Mouse (Mus musculus) embryonic facial prominence, embryonic 11.5 days (tissue): ENCODE data around the gene Csnk1g1. TPM values are rescaled to one million over a fixed set of nuclear protein-coding genes. Genes with fewer than 3 reads are reported as not detected.

ENCODE experiments used
- ATAC-seq: fragments of 200-750 bp; cut with Nextera tagmentation; replicated peaks from 2 replicates; pipeline ENCODE4 v1.8.0; 2017; ENCODE audit warnings: low read depth; ENCODE audit not compliant: insufficient number of reproducible peaks, low FRiP score, low TSS enrichment
- DNase-seq: peaks from one replicate; pipeline ENCODE4 v3.0.0-alpha.2; 2015; ENCODE audit warnings: low spot score
- H3K27ac ChIP-seq: fragments of 300-500 bp; sonication (generic); replicated peaks from 2 replicates; pipeline ENCODE4 v1.5.1; 2014; ENCODE audit warnings: mild to moderate bottlenecking, low read depth, low read length, control low read depth
- H3K27me3 ChIP-seq: fragments of 300-500 bp; sonication (generic); 2 replicates; pipeline ENCODE4 v1.6.1; 2014; ENCODE audit warnings: mild to moderate bottlenecking, low read length, moderate library complexity, mixed read lengths; ENCODE audit not compliant: control insufficient read depth, insufficient read depth
- H3K36me3 ChIP-seq: fragments of 300-500 bp; sonication (generic); replicated peaks from 2 replicates; pipeline ENCODE4 v1.6.1; 2014; ENCODE audit warnings: low read depth, mild to moderate bottlenecking, low read length, moderate library complexity, mixed read lengths; ENCODE audit not compliant: control insufficient read depth, insufficient read depth
- H3K4me1 ChIP-seq: fragments of 300-500 bp; sonication (generic); 2 replicates; pipeline ENCODE4 v1.6.1; 2014; ENCODE audit warnings: low read length, mixed read lengths; ENCODE audit not compliant: control insufficient read depth, insufficient read depth
- H3K4me2 ChIP-seq: fragments of 300-500 bp; sonication (generic); 2 replicates; pipeline ENCODE4 v1.6.1; 2014; ENCODE audit warnings: low read depth, mild to moderate bottlenecking, control low read depth, low read length, moderate library complexity
- H3K4me3 ChIP-seq: fragments of 300-500 bp; sonication (generic); 2 replicates; pipeline ENCODE4 v1.5.1; 2014; ENCODE audit warnings: low read depth, low read length, control low read depth
- H3K9ac ChIP-seq: fragments of 300-500 bp; sonication (generic); replicated peaks from 2 replicates; pipeline ENCODE4 v1.6.1; 2014; ENCODE audit warnings: mild to moderate bottlenecking, control low read depth, low read length
- H3K9me3 ChIP-seq: fragments of 300-500 bp; sonication (generic); replicated peaks from 2 replicates; pipeline ENCODE4 v1.6.1; 2016; ENCODE audit warnings: mild to moderate bottlenecking, low read length, inconsistent platforms, mixed read lengths; ENCODE audit not compliant: control insufficient read depth
- WGBS: fragments of 180-500 bp; shearing (Covaris S2); extraction: QIAGEN DNeasy Blood & Tissue Kit; methylation state at CpG from one replicate; pipeline ENCODE4 v1.1.7; 2014; 5-methylcytosine and 5-hydroxymethylcytosine counted together
- polyA plus RNA-seq: library from polyadenylated mRNA; unstranded; fragments of >200 nt; fragmentation: Nextera tagmentation; extraction: Ambion mirVana; gene quantifications from 2 replicates; pipeline ENCODE4 v1.2.1, GENCODE M21; 2014

Gene Csnk1g1
- polyA plus RNA-seq, 1 experiment from 2014 or later = 17.3 TPM

GRCm38 (mm10) chr9:65903419-65903818, 5.3 kb upstream of the Csnk1g1 start:
- H3K4me3 ChIP-seq = no peak overlapping the region
- no peaks in the 10 kb centered on the region for H3K9me3 ChIP-seq
- no peaks in the 10 kb centered on the region for H3K4me1 ChIP-seq
- no peak overlapping the region for H3K27ac ChIP-seq
- DNase-seq (no peak), ATAC-seq (no peak)
- H3K4me2 ChIP-seq = no peak overlapping the region
- H3K27me3 ChIP-seq = no peaks in the 10 kb centered on the region
- H3K36me3 ChIP-seq = peaks cover 2% of the 10 kb centered on the region; the same call in 1 of the 2 replicates
- H3K9ac ChIP-seq = no peak overlapping the region

- H3K4me2 ChIP-seq = peak overlapping the region; percentile 79
- peak; percentile 61 for DNase-seq
- peak overlapping the region; percentile 78 for H3K9ac ChIP-seq
- H3K27ac ChIP-seq = peak overlapping the region; percentile 52
- no peaks in the 10 kb centered on the region for H3K9me3 ChIP-seq
- ATAC-seq = peak; percentile 51
- H3K36me3 ChIP-seq = no peaks in the 10 kb centered on the region
- WGBS = under 1% methylated on average over 34 of the region's 34 CpGs
- no peaks in the 10 kb centered on the region for H3K4me1 ChIP-seq
- H3K27me3 ChIP-seq = no peaks in the 10 kb centered on the region
- H3K4me3 ChIP-seq = peak overlapping the region; percentile 73
Measured at GRCm38 (mm10) chr9:65909301-65909801, 627 bp downstream of the Csnk1g1 start.

- Histone ChIP-seq H3K9me3 (no peaks in the 10 kb centered on the region), H3K27ac (no peak overlapping the region), H3K27me3 (no peaks in the 10 kb centered on the region), H3K4me2 (peak overlapping the region; percentile 79), H3K4me1 (no peaks in the 10 kb centered on the region), H3K4me3 (peak overlapping the region; percentile 73), H3K36me3 (no peaks in the 10 kb centered on the region), H3K9ac (peak overlapping the region; percentile 78)
- ATAC-seq (no peak), DNase-seq (no peak)
- WGBS = 11% methylated on average over 4 of the region's 4 CpGs
Measured at GRCm38 (mm10) chr9:65909837-65910236, 1.1 kb downstream of the Csnk1g1 start.

- WGBS = 71% methylated on average over 2 of the region's 2 CpGs
- Histone ChIP-seq H3K4me3 (no peak overlapping the region), H3K9me3 (no peaks in the 10 kb centered on the region), H3K4me2 (no peak overlapping the region), H3K4me1 (no peaks in the 10 kb centered on the region), H3K9ac (no peak overlapping the region), H3K27ac (no peak overlapping the region), H3K36me3 (no peaks in the 10 kb centered on the region), H3K27me3 (no peaks in the 10 kb centered on the region)
- DNase-seq = no peak
- ATAC-seq = no peak
Measured at GRCm38 (mm10) chr9:65913976-65914375, 5.3 kb downstream of the Csnk1g1 start.

GRCm38 (mm10) chr9:65917015-65917414, 8.3 kb downstream of the Csnk1g1 start:
- ATAC-seq (no peak), DNase-seq (no peak)
- WGBS = 90% methylated on average over 1 of the region's 1 CpGs
- H3K36me3 ChIP-seq = no peaks in the 10 kb centered on the region
- no peaks in the 10 kb centered on the region for H3K9me3 ChIP-seq
- no peak overlapping the region for H3K27ac ChIP-seq
- H3K9ac ChIP-seq = no peak overlapping the region
- H3K4me1 ChIP-seq = no peaks in the 10 kb centered on the region
- no peak overlapping the region for H3K4me2 ChIP-seq
- no peaks in the 10 kb centered on the region for H3K27me3 ChIP-seq
- no peak overlapping the region for H3K4me3 ChIP-seq

- no peak overlapping the region for H3K27ac ChIP-seq
- no peaks in the 10 kb centered on the region for H3K4me1 ChIP-seq
- no peaks in the 10 kb centered on the region for H3K9me3 ChIP-seq
- H3K4me2 ChIP-seq = no peak overlapping the region
- H3K36me3 ChIP-seq = no peaks in the 10 kb centered on the region
- H3K27me3 ChIP-seq = no peaks in the 10 kb centered on the region
- no peak overlapping the region for H3K4me3 ChIP-seq
- DNase-seq = no peak
- no peak for ATAC-seq
- no peak overlapping the region for H3K9ac ChIP-seq
Measured at GRCm38 (mm10) chr9:65928456-65928855, 19.7 kb downstream of the Csnk1g1 start.

GRCm38 (mm10) chr9:65929826-65930225, 21.1 kb downstream of the Csnk1g1 start:
- H3K27me3 ChIP-seq = no peaks in the 10 kb centered on the region
- H3K4me3 ChIP-seq = no peak overlapping the region
- no peaks in the 10 kb centered on the region for H3K9me3 ChIP-seq
- H3K4me2 ChIP-seq = no peak overlapping the region
- ATAC-seq = no peak
- H3K4me1 ChIP-seq = no peaks in the 10 kb centered on the region
- no peak overlapping the region for H3K27ac ChIP-seq
- no peak overlapping the region for H3K9ac ChIP-seq
- DNase-seq = no peak
- no peaks in the 10 kb centered on the region for H3K36me3 ChIP-seq

- Histone ChIP-seq H3K9me3 (no peaks in the 10 kb centered on the region), H3K9ac (no peak overlapping the region), H3K4me2 (no peak overlapping the region), H3K4me3 (no peak overlapping the region), H3K27ac (no peak overlapping the region), H3K4me1 (no peaks in the 10 kb centered on the region), H3K36me3 (no peaks in the 10 kb centered on the region), H3K27me3 (no peaks in the 10 kb centered on the region)
- WGBS = 90% methylated on average over 2 of the region's 2 CpGs
- ATAC-seq (no peak), DNase-seq (no peak)
Measured at GRCm38 (mm10) chr9:65937566-65937965, 28.8 kb downstream of the Csnk1g1 start.
